Mouse (Mus musculus) cerebellum, adult 11 months (tissue): ENCODE data around the gene Amz2.
"Not testable (repeated sequence)": the region's sequence is repeated elsewhere in the genome, so short reads cannot be mapped to it uniquely, and the experiment has no call there.

Experiments
- DNase-seq: peaks from one replicate; pipeline ENCODE4 v3.0.0; 2022

Amz2 gene

DNA sequence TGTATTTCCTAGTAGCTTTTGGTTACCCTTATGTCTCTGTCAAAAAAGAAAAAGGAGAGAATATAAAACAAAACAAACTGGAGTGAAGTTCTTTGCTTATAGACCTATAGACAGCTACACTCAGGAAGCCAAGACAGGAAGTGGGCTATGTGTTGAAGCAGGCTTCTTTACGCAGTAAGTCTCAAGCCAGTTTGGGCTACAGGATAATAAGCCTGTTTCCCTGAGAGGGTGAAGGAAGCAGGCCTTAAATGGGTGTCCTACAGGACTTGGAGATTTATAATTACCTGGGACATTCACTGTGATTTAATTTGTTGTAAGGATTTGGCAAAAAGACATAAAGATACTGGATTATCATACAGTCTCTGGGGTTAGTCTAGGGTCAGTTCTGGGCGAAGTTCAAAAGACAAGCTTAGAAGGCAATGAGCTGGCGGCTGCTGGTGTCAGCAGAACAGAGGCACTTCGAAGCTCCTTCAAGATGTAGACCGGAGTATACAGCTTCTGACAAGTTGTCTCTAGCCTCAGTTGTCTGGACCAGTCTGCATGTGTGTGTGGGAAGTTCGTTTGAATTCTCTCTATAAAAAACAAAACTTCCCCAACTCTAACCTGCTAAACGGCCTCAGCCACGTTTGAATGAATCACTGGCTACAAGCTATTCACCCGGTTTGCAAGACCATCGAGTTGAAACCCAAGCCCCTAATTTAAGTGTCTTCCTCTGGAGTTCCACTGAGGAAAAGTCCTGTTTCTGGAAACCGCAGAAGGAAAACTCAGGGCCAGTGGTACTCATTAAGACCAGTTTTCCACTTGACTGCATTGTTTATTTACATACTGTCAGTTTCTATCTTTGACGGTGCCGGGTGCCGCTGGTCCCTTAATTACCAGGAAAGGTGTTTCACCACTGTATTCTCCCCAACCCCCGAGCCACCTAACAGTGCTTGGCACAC is 45.4 kb downstream of the Amz2 start:
- DNase-seq: no peak

DNA sequence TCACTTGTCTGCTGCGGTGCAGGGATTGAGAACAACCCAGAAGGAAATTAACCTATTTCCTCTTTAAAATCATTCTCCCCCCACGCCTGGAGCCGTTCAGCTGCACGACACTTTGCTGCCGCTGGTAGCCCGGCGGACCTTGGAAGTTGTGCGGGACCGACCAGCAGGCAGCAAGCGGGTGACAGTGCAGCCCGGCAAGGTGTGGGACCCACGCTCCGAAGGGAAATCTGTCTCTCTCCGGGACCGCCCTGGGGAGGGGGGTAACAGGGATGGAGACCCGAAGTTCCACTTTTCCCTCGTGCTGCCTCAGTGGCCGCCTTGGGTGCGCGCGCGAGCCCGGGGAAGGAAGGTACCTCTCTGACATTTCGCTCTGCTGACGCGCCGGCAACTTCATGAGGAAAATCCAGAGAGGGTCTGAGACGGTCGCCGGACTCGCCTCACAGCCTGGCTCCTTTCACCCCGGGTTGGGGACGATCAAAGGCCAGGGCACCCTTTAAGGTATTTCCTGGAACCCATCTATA is 46.5 kb downstream of the Amz2 start:
- DNase-seq: peak; percentile 45

DNA sequence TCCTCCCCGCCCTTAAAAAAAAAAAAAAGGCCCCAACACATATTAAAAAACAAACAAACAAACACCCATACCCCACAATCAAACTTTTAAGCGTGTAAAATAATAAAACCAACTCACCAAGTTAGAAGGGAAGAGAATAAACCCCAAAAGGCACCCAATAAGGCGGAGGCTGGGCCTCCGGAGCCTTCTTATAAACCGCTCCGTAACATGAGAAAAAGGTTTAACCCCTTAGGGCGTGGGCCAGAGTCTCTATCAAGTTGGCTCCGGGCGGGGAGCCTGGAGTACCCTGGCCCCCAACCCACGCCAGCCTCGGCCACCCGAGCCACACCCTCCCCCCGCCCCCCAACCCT is 47.0 kb downstream of the Amz2 start:
- DNase-seq: no peak

DNA sequence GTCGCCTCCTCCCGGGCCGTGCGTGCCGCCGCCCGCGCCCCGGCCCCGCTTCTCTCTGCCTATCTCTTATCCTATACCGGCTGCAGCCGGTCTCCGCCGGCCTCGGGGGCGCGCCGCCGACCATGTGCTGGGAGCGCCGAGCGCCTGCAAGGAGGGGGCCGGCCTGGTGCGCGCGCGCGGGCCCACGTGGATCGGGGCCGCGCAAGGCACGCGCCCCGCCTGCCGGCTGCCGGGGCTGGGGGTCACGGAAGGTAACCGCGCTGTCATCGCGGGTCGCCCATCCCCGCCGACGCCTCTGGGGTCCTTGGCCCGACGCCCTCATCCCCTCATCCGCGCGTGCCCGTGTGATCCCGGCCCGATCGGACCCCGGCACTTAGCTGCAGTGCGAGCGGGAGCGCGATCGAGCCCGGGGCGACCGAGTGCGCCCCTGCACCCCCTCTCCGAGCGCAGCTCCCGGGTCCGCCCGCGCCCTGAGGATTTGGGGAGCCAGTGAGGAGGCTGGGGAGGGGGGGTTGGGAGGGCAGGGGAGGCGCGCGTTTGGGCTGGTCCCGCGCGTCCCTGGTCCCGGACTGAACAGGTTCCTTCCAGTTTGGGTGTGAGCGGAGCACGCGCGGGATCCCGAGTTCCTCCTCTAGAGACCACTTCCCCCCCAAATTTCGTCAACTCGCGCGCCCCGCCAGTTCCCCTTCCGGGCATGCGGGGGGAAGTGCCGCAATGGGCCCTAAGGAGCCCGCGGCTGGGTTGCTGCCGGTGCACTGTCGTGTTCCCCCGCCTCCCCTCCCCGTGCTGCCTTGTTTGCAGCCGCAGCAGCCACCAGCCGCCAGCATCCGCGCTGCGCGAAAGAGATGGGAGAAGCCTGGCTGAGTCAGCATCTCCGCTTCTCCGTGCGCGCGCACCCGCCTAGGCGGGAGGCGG is 47.7 kb downstream of the Amz2 start, which contains the start of the genes Arsg and Slc16a6:
TSS of gene Arsg (plus strand) at position 204 of the 915 bp plus-strand sequence.
TSS of gene Slc16a6 (minus strand) at position 428 of the 915 bp plus-strand sequence.
- peak; percentile 82 for DNase-seq

DNA sequence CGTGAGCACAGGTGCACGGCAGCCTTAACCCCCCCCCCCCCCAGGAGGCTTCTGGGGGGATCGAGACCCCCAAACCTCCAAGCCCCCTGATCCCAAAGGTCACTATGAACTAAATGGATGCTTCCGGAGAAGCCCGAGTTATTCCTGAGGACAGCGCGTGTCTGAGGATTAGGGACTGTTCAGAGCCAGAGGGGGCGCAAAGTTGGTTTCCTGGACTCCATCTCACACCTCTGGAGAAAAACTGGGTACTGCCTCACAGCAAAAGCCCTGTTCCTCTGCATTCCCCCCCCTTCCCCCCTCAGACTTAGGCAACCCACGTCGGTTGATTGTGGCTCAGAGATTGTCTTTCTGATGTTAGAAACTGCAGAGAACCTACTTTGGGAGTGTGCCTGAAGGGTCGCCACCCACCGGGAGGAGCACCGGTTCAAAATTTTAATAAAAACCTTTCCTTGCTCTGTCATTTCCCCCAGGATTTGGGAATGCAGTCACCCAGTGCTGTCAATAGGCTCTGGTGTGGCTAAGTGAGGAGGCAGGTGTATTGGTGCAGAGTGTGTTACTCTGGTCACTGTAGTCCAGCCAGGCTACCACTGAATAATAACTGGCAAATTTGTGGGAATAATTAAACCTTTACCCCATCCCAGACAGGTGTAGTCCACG is 48.5 kb downstream of the Amz2 start:
- DNase-seq: no peak

DNA sequence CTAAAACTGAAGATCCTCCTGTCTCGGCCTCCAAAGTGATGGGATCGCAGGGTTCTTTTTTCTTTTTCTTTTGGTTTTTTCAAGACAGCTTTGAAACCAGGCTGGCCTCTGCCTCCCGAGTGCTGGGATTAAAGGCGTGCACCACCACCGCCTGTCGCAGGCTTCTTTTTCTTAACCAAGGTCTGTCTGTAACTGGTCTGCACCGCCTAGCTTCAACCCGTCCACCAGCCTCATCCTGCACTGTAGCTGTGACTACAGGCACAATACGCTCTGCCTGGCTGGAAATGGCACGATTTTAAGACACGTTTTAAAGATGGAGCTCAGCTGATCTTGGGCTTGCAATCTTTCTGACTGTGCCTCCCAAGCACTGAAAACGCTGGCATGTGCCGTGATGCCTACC is 49.1 kb downstream of the Amz2 start:
- DNase-seq: no peak

DNA sequence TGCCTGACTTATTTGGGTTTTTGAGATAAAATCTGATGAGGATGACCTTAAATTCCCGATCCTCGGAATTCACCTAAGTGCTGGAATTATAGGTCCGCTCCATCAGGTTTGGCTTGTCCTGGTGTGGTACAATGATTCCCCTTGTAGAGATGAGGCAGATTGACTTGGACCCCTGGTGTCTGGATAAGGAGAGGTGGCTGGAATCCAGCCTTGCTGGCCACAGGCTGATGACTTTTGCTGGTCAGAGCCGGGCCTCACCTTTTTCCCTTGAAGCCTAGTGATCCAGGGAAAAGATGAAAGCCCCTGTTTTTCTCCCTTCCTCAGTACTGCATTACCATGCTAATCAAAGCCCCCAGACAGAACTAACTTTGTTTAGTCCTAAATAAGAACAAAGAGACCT is 50.0 kb downstream of the Amz2 start:
- DNase-seq: no peak

DNA sequence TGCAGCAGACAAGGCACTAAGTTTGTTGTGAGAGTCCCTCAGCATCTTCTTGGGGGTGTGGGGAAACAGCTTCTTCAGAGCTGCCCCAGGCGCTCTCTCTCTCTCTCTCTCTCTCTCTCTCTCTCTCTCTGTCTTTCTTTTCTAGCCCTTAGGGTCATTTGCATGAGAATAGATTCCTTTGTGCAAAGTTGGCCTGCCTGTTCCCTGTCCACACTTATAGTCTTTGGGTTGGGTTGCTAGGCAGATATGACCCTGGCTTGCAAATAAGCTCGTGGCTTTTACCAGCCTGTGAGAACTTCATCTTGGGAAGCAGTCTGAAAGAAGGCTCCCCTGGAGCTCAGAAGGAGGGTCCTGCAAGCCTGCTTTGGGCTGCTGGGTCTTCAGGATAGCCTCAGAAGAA is 50.5 kb downstream of the Amz2 start:
- DNase-seq: no peak

DNA sequence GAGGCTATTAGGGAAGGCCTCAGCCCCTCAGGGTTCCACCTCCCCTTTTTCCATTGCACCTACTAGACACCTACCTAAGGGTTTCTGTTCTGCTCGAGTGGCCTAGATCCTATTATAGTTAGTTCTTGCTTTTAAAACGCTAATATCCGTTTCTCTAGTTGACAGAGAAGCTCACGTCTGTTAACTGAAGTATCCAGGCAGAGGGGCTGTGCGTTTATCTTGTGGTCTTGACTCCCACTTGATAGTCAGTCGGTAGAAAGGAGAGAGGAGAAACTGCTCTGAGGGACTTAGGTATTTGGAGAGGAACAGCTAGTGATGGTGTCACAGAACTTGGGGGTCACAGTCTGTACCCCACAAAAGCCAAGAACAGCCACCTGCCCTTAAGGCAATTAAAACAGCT is 50.9 kb downstream of the Amz2 start:
- no peak for DNase-seq

DNA sequence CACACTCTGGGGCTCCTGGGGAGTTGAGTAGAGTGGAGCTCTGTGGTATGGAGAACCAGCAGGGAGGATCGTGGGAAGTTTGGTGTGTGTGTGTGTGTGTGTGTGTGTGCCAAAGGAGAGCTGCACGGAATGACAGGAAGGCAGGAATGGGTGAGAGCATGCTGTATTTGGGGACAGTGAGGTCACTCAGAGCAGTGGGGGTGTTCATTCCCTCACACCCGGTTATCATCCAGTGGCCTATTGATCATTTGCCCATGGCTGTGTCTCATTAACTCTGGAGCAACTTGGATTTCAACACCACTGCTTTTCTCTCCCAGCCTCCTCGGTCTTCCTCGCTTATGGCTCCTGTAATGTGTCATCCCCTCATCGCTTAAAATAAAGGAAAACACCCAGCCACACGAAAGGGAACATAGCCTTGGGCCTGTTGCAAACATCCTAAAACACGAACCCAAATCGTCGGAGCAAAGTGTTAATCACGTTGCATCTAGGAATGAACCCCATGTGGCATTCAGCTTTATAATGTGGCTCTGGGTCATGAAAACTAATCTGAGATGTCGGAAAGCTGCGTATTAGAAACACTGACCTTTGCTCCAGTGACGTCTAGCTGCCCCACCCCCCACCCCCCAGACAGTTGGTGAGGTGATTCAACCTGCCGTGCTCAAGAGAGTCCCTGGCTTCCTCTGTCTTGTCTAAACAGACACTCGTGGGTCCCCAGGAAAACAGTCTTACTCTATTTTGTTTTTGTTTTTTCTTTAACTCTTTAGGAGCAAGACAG is 52.0 kb downstream of the Amz2 start:
- no peak for DNase-seq

DNA sequence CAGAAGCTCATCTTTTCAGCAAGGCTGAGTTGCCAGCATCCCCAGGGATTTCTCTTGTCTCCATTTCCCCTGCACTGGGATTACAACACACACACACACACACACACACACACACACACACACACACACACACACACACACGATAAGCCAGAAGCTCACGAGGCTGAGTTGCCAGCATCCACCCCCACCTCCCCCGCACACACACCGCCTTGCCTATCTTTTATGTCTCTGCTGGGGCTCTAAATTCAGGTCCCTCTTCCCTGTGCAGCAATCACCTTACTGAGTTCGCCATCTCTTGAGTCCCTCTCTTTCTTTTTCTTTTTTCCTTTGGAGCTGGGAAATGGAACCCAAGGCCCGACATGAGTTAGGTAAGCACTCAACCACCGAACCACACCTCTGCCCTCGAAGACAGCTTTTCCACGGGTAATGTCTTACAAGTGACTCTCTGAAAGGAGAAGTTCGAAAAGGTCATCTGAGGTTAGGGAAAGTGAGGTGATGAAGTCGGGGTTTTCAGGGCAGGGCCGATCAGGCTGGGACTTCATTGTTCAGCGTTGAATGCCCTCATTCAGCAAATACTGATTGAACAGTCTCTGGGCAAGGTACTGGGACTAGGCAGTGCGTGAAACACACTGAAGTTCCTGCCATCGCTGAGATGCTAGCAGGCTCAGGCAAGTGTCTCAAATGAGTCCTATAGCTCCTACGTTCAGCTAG is 54.0 kb downstream of the Amz2 start:
- no peak for DNase-seq

DNA sequence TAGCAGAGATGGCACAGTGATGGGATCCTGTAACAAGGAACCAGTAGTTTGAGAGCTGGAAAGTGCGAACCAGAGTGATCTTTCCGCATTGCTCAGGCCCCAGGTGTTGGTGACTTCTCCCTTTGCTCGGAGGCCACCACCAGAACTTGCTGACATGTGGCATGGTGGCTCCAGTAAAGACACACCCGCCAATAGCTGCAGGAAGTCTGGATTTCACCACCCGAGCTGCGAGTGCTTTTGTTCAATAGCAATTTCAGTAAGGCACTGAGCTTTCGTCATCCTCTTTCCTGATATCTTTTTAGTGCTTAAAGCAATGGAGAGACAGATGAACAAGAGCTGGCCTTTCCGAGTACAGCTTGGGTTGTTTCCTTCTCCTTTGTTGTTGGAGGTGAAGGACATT is 54.7 kb downstream of the Amz2 start:
- DNase-seq: no peak

DNA sequence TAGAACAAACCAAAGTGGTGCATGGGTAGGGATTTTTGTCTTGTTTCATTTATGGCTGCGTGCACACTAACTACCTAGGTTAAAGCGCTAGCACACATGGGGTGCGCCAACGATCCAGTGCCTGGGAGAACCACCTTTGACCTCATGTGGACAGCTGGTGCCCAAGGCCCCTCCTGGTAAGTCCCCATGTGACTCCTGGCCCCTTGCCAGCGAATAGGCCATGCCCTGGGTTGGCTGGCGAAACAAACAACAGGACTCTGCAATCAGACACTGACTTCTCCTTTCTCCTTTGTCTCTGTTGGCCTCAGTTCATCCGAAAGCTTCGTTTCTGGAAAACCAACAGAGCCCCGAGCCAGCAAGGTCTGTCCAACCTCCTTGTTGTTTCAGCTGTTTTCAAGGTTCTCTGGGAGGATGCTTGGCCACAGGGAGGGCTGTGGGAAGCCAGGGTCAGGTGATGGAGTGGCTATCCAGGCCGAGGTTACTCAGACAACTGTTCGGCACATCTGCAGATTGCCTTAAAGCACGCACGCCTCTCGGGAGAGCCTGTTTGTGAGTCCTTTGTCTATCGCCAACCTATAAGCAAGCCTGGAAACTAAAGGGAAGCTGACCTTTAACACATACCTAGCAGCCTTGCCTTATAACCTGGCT is 59.8 kb downstream of the Amz2 start:
- no peak for DNase-seq

DNA sequence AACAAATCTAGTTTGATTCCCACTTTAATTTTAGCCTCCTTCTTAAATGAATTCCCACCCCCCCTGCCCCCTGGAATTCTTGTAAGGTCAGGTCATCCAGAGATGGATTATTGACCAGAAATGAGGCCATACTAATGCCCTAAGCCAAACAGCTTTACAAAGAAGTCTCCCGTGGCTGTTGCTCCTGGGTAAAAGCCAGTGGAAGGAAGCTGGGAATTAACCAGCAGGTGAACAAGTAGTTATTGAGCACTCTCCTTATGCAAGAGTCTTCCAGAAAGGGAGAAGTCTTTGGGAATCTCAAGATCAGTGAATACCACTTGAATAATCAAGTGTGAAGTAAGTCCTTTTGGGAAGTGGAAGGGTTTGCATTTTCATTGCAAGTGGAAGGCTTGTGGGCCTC is 61.4 kb downstream of the Amz2 start:
- no peak for DNase-seq

DNA sequence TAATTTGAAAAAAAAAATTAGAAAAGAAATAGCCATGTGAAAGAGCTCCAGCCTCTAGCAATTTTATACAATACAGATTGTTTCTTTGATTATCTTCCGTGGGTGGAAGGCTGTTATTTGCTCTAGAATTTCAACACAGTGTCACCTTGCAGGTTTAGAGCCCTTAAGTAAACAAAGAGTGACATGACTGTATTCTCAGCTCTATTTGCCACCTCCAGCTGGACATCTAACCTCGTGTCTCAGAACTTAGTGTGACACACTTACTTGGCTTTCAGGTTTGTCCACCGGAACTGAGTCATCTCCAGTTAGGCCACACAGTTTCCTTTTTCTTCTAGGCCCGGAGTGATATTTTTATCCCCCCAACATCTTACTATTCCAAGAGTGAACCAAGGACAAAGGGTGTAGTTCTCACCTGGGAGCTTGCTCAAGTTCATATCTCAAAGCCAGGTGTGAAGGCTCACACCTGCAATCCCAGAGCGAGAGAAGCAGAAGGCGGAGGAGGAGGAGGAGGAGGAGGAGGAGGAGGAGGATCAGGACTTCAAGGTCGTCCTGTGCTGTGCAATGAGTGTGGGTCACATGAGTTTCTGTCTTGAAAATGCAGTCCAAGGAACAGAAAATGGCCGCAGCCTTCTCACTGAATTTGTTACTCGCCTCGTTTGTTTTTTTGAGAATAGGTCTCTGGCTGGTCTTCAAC is 62.4 kb downstream of the Amz2 start:
- DNase-seq: no peak

DNA sequence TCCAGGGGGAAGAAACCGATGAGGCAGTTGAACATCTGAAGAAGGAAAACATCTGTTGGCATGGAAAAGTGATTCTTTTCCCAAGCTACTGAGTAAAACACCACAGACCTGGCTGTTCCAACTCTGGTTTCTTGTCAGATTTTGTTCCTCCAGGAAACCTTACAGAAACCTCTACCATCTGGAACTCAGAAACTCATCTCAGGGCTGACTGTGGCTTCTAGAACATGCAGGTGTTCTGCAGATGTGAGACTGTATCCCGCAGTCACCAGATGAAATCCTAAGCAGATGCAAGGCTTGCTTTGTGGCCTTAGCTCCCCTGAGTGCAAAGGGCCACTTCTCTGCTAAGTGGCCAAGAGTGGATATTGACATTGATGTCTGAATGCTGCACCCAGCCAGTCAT is 64.0 kb downstream of the Amz2 start:
- no peak for DNase-seq

DNA sequence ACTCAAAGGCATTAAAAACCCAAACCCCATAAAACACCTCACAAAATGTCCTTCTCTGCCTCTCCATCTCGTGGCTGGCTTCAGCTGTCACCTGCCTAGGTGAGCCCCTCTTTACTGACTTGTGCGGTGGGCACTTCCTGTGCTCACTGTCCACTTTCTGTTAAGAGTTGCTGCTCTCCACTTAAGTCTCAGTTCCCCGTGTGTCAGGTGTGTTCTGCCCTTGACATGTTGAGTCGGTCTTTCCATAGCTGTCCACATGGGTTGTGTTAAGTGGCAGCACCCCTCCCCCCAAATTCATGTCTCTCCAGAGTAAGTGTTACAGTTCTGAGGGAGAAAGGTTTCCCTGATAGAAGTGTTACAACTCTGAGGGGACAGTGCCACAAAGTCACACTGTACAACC is 66.1 kb downstream of the Amz2 start:
- DNase-seq: no peak

DNA sequence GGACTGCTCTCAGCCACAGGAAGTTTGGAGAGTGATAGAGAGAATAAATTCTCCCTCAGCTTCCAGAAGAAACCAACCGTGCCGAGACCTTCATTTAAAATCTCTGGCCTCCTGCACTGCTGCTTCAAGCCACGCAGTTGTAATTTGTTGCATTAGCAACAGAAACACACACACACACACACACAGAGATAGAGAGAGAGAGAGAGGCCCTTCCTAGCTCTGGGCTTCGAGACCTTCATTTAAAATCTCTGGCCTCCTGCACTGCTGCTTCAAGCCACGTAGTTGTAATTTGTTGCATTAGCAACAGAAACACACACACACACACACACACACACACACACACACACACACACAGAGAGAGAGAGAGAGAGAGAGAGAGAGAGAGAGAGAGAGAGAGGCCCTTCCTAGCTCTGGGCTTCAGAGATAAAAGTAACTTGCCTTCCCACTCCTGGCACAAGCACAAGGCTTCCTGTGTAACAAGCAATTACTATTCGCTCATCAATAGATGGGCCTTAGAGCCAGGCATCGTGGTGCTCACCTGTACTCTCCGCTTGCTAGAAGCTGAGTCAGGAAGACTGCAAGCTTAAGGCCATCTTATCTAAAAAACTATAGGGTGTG is 67.2 kb downstream of the Amz2 start:
- not testable (repeated sequence) for DNase-seq

DNA sequence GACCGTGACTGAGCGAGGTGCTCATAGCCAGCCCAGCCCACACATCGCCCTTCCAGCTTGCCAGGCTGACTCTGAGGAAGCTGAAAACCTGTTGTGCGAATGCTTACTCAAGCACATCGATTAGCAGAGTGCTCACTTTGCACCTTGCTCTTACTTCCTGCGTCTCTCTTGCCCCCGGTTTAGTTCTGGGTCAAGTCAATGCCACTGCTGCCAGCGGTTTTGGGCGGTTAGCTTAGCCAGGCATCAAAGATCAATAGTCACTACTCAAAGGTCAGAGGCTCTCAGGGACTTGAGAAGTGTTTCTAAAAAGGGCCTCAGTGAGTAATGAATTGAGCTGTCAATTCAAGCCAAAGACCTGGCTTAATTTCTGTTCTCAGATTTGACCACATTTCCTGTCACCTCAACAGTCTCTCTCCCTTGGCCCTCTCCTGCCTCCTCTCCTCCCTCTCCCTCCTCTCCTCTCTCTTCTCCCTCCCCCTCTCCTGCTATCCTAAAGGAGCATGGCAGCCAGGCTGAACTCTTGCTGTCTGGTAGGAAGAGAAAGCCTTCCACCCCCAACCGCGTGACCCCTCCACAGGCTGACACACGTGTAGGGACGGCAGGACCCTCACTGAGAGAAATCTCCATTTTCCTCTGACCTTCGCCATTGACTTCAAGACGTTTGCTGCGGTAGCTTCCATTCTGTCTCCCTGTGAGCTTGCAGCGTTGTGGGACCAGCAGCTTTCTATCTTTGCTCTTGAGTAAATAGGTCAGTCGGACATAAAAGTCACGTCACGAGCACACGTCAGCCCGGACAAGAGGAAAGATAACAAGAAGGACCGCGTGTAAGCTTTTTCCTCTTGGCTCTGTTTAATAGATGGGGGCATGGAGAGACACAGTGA is 69.4 kb downstream of the Amz2 start:
- DNase-seq: no peak
